Mouse (Mus musculus) ES-Bruce4 (cell line): ENCODE data around the gene Pcare.

Source experiments
- CTCF ChIP-seq: IDR thresholded peaks from one replicate; pipeline ENCODE4 v1.8.1; 2011; ENCODE audit warnings: low read depth, low read length
- EP300 ChIP-seq: IDR thresholded peaks from 2 replicates; pipeline ENCODE4 v1.6.1; 2011; ENCODE audit warnings: low read depth, low read length; ENCODE audit not compliant: insufficient read depth

DNA sequence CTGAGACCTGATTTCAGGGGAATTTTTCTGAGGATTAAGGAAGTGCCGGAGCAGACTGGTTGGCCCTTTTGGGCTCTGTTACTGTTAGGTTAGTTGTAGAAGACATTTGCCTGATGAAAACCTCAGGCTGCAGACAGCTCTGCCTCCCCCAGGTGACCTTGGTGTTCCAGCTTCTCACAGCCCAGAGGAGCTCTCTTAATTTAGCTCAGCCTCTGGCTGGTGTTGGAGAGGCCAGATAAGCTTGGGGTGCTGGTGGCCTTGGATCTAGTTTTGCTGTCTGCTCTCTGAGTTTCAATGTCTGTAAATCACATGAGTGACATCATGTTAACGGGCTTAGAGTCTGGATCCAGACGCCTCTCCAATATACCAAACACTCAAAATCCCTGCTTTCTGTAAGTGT, 31.7 kb downstream of the Pcare start:
- TF ChIP-seq CTCF = no peak
- no peak for TF ChIP-seq EP300
